Comparison of ENCODE assay signal across 8 mouse cellular contexts in the genomic region with DNA sequence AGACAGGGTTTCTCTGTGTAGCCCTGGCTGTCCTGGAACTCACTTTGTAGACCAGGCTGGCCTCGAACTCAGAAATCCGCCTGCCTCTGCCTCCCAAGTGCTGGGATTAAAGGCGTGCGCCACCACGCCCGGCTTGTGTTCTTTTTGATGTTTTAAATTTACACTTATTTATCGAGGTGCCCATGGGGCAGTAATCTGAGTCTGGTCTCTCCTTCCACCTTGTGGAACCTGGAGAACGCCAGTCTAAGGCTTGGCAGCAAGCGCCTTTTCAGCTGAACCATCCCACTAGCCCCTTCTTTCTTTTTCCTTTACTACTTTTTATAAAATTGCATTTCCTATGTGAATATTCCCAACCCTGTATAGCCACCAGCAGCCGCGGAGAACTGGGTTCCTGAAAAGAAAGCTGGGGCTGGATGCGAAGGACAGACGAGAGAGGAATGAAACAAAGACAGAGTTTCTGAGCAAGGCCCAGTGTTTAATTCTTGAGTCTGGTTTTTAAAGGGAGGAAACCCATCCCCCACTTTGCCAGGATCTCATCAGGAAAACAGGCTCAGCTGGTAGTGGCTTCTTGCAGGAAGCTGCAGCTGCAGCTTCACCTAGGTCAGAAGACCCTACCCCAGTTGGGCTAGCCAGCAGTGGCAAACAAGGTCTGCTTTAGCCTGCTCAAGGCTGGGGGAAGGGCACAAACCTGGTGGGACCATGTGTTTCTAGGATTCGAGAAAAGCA. TPM values are rescaled to one million over a fixed set of nuclear protein-coding genes. Genes with fewer than 3 reads are reported as not detected.
DNase-seq lines count a peak whose midpoint lies in the region; ATAC-seq and TF ChIP-seq lines count a peak whose summit lies in the region.

No protein-coding gene starts in this region.

- no peak for ATAC-seq in lung, embryonic 15.5 days (ENCODE audit: borderline replicate concordance, extremely low read depth, low FRiP score, low TSS enrichment)
- no peak for ATAC-seq in forebrain, embryonic 16.5 days
- no peak for ATAC-seq in neural tube, embryonic 11.5 days (ENCODE audit: insufficient read depth, low FRiP score, low TSS enrichment)

- peak overlapping the region; percentile 31; the same call in 1 of the 2 replicates for H3K27ac ChIP-seq in lung, embryonic 15.5 days
- H3K27ac ChIP-seq in bone marrow macrophage, adult 2 months (ENCODE audit: insufficient read depth, low read depth, low read length) = no peak overlapping the region
- no peak overlapping the region; the same call in 1 of the 2 replicates for H3K27ac ChIP-seq in forebrain, embryonic 16.5 days (ENCODE audit: low read length)
- H3K27ac ChIP-seq in neural tube, embryonic 11.5 days (ENCODE audit: low read depth, low read length) = no peak overlapping the region

- H3K4me3 ChIP-seq in lung, embryonic 15.5 days = peak overlapping the region; percentile 84
- peak overlapping the region; percentile 96 for H3K4me3 ChIP-seq in bone marrow macrophage, adult 2 months (ENCODE audit: insufficient read depth, low read length)
- H3K4me3 ChIP-seq in forebrain, embryonic 16.5 days (replicated peaks; ENCODE audit: low read length) = peak overlapping the region; percentile 78
- H3K4me3 ChIP-seq in neural tube, embryonic 11.5 days (ENCODE audit: low read depth, low read length) = peak overlapping the region; percentile 66

- TF ChIP-seq CTCF in bone marrow macrophage, adult 2 months (IDR thresholded peaks at IDR 0.05; ENCODE audit: low read depth, low read length) = no peak

- WGBS in lung, embryonic 15.5 days = 26% methylated on average over 14 of the region's 14 CpGs
- WGBS in forebrain, embryonic 16.5 days = 31% methylated on average over 13 of the region's 14 CpGs
- WGBS in neural tube, embryonic 11.5 days = 48% methylated on average over 12 of the region's 14 CpGs

- DNase-seq in lung, postnatal 10 days = no peak
- peak; percentile 21 for DNase-seq in kidney, postnatal 14 days
- DNase-seq in neural tube, embryonic 11.5 days (ENCODE audit: low spot score) = peak; percentile 24
- no peak for DNase-seq in adipocyte (ENCODE audit: low spot score)
- no peak for DNase-seq in frontal cortex, postnatal 10 days (ENCODE audit: low spot score in 2 of 2)

- 0 out of 2 replicates have a peak, but pooled peaks cover 8% of the 10 kb centered on the region for H3K9me3 ChIP-seq in lung, embryonic 15.5 days
- peaks cover 10% of the 10 kb centered on the region for H3K9me3 ChIP-seq in forebrain, embryonic 16.5 days (ENCODE audit: control insufficient read depth, low read length)
- H3K9me3 ChIP-seq in neural tube, embryonic 11.5 days (ENCODE audit: control insufficient read depth, low read length) = no peaks in the 10 kb centered on the region

- peaks cover 14% of the 10 kb centered on the region; the same call in 1 of the 2 replicates for H3K4me1 ChIP-seq in lung, embryonic 15.5 days
- H3K4me1 ChIP-seq in bone marrow macrophage, adult 2 months (ENCODE audit: control insufficient read depth, insufficient read depth, low read length) = peaks cover 9% of the 10 kb centered on the region
- peaks cover 14% of the 10 kb centered on the region for H3K4me1 ChIP-seq in forebrain, embryonic 16.5 days (replicated peaks; ENCODE audit: control insufficient read depth, insufficient read depth, low read length)
- peaks cover 4% of the 10 kb centered on the region; the same call in 1 of the 2 replicates for H3K4me1 ChIP-seq in neural tube, embryonic 11.5 days (ENCODE audit: control insufficient read depth, insufficient read depth, low read length)

- no peak for TF ChIP-seq POLR2A in bone marrow macrophage, adult 2 months (IDR thresholded peaks at IDR 0.05; ENCODE audit: borderline replicate concordance, low read depth, low read length)

- peaks cover 14% of the 10 kb centered on the region; the same call in 1 of the 2 replicates for H3K36me3 ChIP-seq in lung, embryonic 15.5 days
- H3K36me3 ChIP-seq in forebrain, embryonic 16.5 days (ENCODE audit: control insufficient read depth, insufficient read depth) = peaks cover 3% of the 10 kb centered on the region; the same call in 1 of the 2 replicates
- no peaks in the 10 kb centered on the region for H3K36me3 ChIP-seq in neural tube, embryonic 11.5 days (ENCODE audit: control insufficient read depth, insufficient read depth, low read length)

- H3K4me2 ChIP-seq in lung, embryonic 15.5 days = peak overlapping the region; percentile 65
- H3K4me2 ChIP-seq in forebrain, embryonic 16.5 days (ENCODE audit: low read length) = peak overlapping the region; percentile 52
- peak overlapping the region; percentile 53 for H3K4me2 ChIP-seq in neural tube, embryonic 11.5 days (ENCODE audit: low read depth)

- peak overlapping the region; percentile 69 for H3K9ac ChIP-seq in lung, embryonic 15.5 days
- H3K9ac ChIP-seq in forebrain, embryonic 16.5 days (replicated peaks; ENCODE audit: low read depth, low read length) = peak overlapping the region; percentile 79
- peak overlapping the region; percentile 86 for H3K9ac ChIP-seq in neural tube, embryonic 11.5 days (ENCODE audit: low read length)

- H3K27me3 ChIP-seq in lung, embryonic 15.5 days = no peaks in the 10 kb centered on the region
- no peaks in the 10 kb centered on the region for H3K27me3 ChIP-seq in forebrain, embryonic 16.5 days (replicated peaks; ENCODE audit: control insufficient read depth, insufficient read depth, low read length)
- no peaks in the 10 kb centered on the region for H3K27me3 ChIP-seq in neural tube, embryonic 11.5 days (ENCODE audit: control insufficient read depth, insufficient read depth, low read length)

RNA-seq across cellular contexts. Expression of a gene that starts 0.8 kb away (rescaled TPM):
- polyA plus RNA-seq in lung, embryonic 15.5 days (2015; fragmentation: Nextera tagmentation; extraction: Ambion mirVana) = 21.4 and 22.3 TPM in 2 replicates
- polyA plus RNA-seq in bone marrow macrophage, adult 2 months (2012; ENCODE audit: insufficient read depth, insufficient read length, missing spikeins) = 12.0 and 13.8 TPM in 2 replicates
- 22.6 and 23.9 TPM in 2 replicates for polyA plus RNA-seq in forebrain, embryonic 16.5 days (2015; fragmentation: Nextera tagmentation; extraction: Ambion mirVana)
- 22.9 and 23.9 TPM in 2 replicates for polyA plus RNA-seq in neural tube, embryonic 11.5 days (2014; fragmentation: Nextera tagmentation; extraction: Ambion mirVana)

RNA-seq across cellular contexts. Expression of a gene that starts 43.2 kb away (rescaled TPM):
- polyA plus RNA-seq in lung, embryonic 15.5 days (2015; fragmentation: Nextera tagmentation; extraction: Ambion mirVana) = 20.8 and 23.4 TPM in 2 replicates
- polyA plus RNA-seq in bone marrow macrophage, adult 2 months (2012; ENCODE audit: insufficient read depth, insufficient read length, missing spikeins) = 14.4 and 17.5 TPM in 2 replicates
- polyA plus RNA-seq in forebrain, embryonic 16.5 days (2015; fragmentation: Nextera tagmentation; extraction: Ambion mirVana) = 31.8 and 33.5 TPM in 2 replicates
- polyA plus RNA-seq in neural tube, embryonic 11.5 days (2014; fragmentation: Nextera tagmentation; extraction: Ambion mirVana) = 35.5 and 36.4 TPM in 2 replicates

RNA-seq across cellular contexts. Expression of a gene that starts 43.2 kb away (rescaled TPM):
- polyA plus RNA-seq in lung, embryonic 15.5 days (2015; fragmentation: Nextera tagmentation; extraction: Ambion mirVana) = 6.6 and 7.6 TPM in 2 replicates
- 1.1 and 1.2 TPM in 2 replicates for polyA plus RNA-seq in bone marrow macrophage, adult 2 months (2012; ENCODE audit: insufficient read depth, insufficient read length, missing spikeins)
- 21.2 and 22.9 TPM in 2 replicates for polyA plus RNA-seq in forebrain, embryonic 16.5 days (2015; fragmentation: Nextera tagmentation; extraction: Ambion mirVana)
- polyA plus RNA-seq in neural tube, embryonic 11.5 days (2014; fragmentation: Nextera tagmentation; extraction: Ambion mirVana) = 7.2 and 8.1 TPM in 2 replicates

RNA-seq across cellular contexts. Expression of a gene that starts 57.8 kb away (rescaled TPM):
- polyA plus RNA-seq in lung, embryonic 15.5 days (2015; fragmentation: Nextera tagmentation; extraction: Ambion mirVana) = 2.4 and 3.0 TPM in 2 replicates
- 16.6 and 18.1 TPM in 2 replicates for polyA plus RNA-seq in bone marrow macrophage, adult 2 months (2012; ENCODE audit: insufficient read depth, insufficient read length, missing spikeins)
- polyA plus RNA-seq in forebrain, embryonic 16.5 days (2015; fragmentation: Nextera tagmentation; extraction: Ambion mirVana) = 0.34 and 0.79 TPM in 2 replicates
- 0.36 and 0.92 TPM in 2 replicates for polyA plus RNA-seq in neural tube, embryonic 11.5 days (2014; fragmentation: Nextera tagmentation; extraction: Ambion mirVana)

Comparison
In these comparisons a context has a peak if more than half of its experiments do, and no peak if none do; other contexts are left out.
1. DNase-seq: peak in kidney, postnatal 14 days (single experiment) and neural tube, embryonic 11.5 days (single experiment); none in lung, postnatal 10 days (single experiment), adipocyte (single experiment) and frontal cortex, postnatal 10 days (0 of 2).
2. Peak in every context shown above with its lines, with median percentiles within 50 percentile points of each other: H3K4me2 ChIP-seq, H3K4me3 ChIP-seq and H3K9ac ChIP-seq.